Mouse (Mus musculus): ENCODE results near the gene Hipk4.

DNA sequence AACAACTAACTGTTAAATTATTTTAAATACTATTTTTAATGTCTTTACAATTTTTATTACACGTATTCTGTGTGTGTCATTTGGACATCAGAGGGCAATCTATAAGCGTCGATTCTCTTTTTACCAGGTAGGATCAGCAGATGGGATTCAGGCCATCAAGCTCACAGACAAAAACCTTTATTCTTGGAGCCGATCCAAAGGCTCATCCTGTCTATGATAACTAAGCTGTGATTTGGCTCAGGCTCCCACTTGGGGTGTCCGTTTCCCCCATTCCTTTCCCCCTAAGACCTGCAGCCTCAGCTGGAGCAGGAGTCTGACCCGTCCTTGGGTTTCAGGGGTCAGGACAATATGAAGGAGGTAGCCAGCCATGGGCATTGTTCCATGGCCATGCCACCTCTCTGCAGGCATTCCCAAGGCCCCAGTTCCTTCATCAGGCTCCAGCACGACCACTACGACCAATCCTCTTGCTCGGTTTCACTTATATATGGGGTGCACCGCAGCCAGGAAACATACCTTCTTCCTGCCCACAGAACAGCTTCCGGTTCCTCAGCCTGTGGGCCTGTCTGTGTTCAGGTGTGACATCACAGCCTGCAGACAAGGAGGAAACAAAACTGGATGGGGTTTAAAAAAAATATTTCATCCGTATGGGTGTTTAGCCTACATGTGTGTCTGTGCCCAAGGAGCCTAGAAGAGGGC is 21.8 kb downstream of the Hipk4 start:
- TF ChIP-seq CTCF (IDR thresholded peaks at IDR 0.05), result no peak
- TF ChIP-seq EP300 (IDR thresholded peaks at IDR 0.05), result no peak

All from lung, postnatal 0 days (tissue).